Mouse (Mus musculus) c-Kit-positive CD71-positive TER-119-negative erythroid progenitor cells, embryonic 14.5 days (primary cell): ENCODE data around the gene BC017158.

ENCODE experiments used
- DNase-seq: peaks from one replicate; pipeline ENCODE4 v3.0.0-alpha.2; 2013; ENCODE audit warnings: low read depth

The BC017158 gene

GRCm38 (mm10) chr7:128256783-128257334, 41.1 kb downstream of the BC017158 start:
- DNase-seq = no peak

GRCm38 (mm10) chr7:128255757-128256156, 42.2 kb downstream of the BC017158 start:
- no peak for DNase-seq

- DNase-seq = no peak
Measured at GRCm38 (mm10) chr7:128254978-128255377, 43.0 kb downstream of the BC017158 start.

- no peak for DNase-seq
Measured at GRCm38 (mm10) chr7:128252609-128253008, 45.4 kb downstream of the BC017158 start.

- no peak for DNase-seq
Measured at GRCm38 (mm10) chr7:128251946-128252345, 46.0 kb downstream of the BC017158 start.

GRCm38 (mm10) chr7:128249998-128250397, 48.0 kb downstream of the BC017158 start:
- DNase-seq = no peak

- DNase-seq = no peak
Measured at GRCm38 (mm10) chr7:128248081-128249042, 49.6 kb downstream of the BC017158 start.

- peak; percentile 91 for DNase-seq
Measured at GRCm38 (mm10) chr7:128247443-128247842, 50.5 kb downstream of the BC017158 start.

GRCm38 (mm10) chr7:128246496-128247391, 51.2 kb downstream of the BC017158 start, which contains the start of gene Tgfb1i1:
Gene Tgfb1i1, plus strand, starts transcription at chr7:128246812.
- DNase-seq = no peak

- no peak for DNase-seq
Measured at GRCm38 (mm10) chr7:128245547-128245946, 52.4 kb downstream of the BC017158 start.

- DNase-seq = no peak
Measured at GRCm38 (mm10) chr7:128244410-128245025, 53.5 kb downstream of the BC017158 start.

GRCm38 (mm10) chr7:128243921-128244320, 54.0 kb downstream of the BC017158 start:
- no peak for DNase-seq

- no peak for DNase-seq
Measured at GRCm38 (mm10) chr7:128242331-128242730, 55.6 kb downstream of the BC017158 start.

GRCm38 (mm10) chr7:128240131-128240784, 57.7 kb downstream of the BC017158 start:
- no peak for DNase-seq

- peak; percentile 67 for DNase-seq
Measured at GRCm38 (mm10) chr7:128238991-128239390, 59.0 kb downstream of the BC017158 start.

GRCm38 (mm10) chr7:128237927-128238778, 59.8 kb downstream of the BC017158 start, which contains the start of gene 9130023H24Rik:
Gene 9130023H24Rik, minus strand, starts transcription at chr7:128238031.
- DNase-seq = peak; percentile 100

- DNase-seq = no peak
Measured at GRCm38 (mm10) chr7:128237593-128237926, 60.4 kb downstream of the BC017158 start.

GRCm38 (mm10) chr7:128236856-128237592, 60.9 kb downstream of the BC017158 start, which contains the start of gene Armc5:
Gene Armc5, plus strand, starts transcription at chr7:128237342.
- peak; percentile 63 for DNase-seq

- DNase-seq = no peak
Measured at GRCm38 (mm10) chr7:128236426-128236825, 61.5 kb downstream of the BC017158 start.
